Mouse (Mus musculus): Measurements from ENCODE around the gene Otub2. TPM values are rescaled to one million over a fixed set of nuclear protein-coding genes. Genes with fewer than 3 reads are reported as not detected.
A peak's percentile ranks its signal among the peaks of the same experiment; 100 is the strongest.
"Not testable (repeated sequence)": the region's sequence is repeated elsewhere in the genome, so short reads cannot be mapped to it uniquely, and the experiment has no call there.

Gene Otub2
- polyA plus RNA-seq, 1 experiment from 2014 or later: 7.2 TPM

- H3K4me2 ChIP-seq (ENCODE audit: low read depth, low read length): peak overlapping the region; percentile 74
- peaks cover 29% of the 10 kb centered on the region for H3K4me1 ChIP-seq (replicated peaks; ENCODE audit: control insufficient read depth, insufficient read depth, low read length)
- peak overlapping the region; percentile 96 for H3K4me3 ChIP-seq (ENCODE audit: low read length)
- ATAC-seq (ENCODE audit: low read depth): no peak
- 6% methylated on average over 33 of the region's 33 CpGs for WGBS
- H3K9ac ChIP-seq (ENCODE audit: low read length): peak overlapping the region; percentile 90
- H3K27ac ChIP-seq (ENCODE audit: low read length): 0 out of 2 replicates have a peak overlapping the region, but pooled peaks have one; percentile 16
- H3K36me3 ChIP-seq (ENCODE audit: control insufficient read depth, insufficient read depth, low read length): peaks cover 5% of the 10 kb centered on the region; the same call in 1 of the 2 replicates
- H3K9me3 ChIP-seq (ENCODE audit: control insufficient read depth, low read length): no peaks in the 10 kb centered on the region
- H3K27me3 ChIP-seq (ENCODE audit: control insufficient read depth, insufficient read depth, low read depth, low read length): no peaks in the 10 kb centered on the region
Measured at GRCm38 (mm10) chr12:103425016-103425728, 36.7 kb downstream of the Otub2 start.

GRCm38 (mm10) chr12:103425729-103426470 lies 37.4 kb downstream of the Otub2 start, which contains the start of gene Ddx24:
Gene Ddx24 (minus strand): TSS chr12:103425830.
- Histone ChIP-seq H3K4me2 (ENCODE audit: low read depth, low read length) (peak within 1 kb of the TSS; percentile 74), H3K27me3 (ENCODE audit: control insufficient read depth, insufficient read depth, low read depth, low read length) (no peaks in the 10 kb centered on the region), H3K27ac (ENCODE audit: low read length) (0 out of 2 replicates have a peak within 1 kb of the TSS, but pooled peaks have one; percentile 16), H3K36me3 (ENCODE audit: control insufficient read depth, insufficient read depth, low read length) (peaks cover 5% of the 10 kb centered on the region; the same call in 1 of the 2 replicates), H3K9me3 (ENCODE audit: control insufficient read depth, low read length) (no peaks in the 10 kb centered on the region), H3K4me3 (ENCODE audit: low read length) (peak within 1 kb of the TSS; percentile 96), H3K9ac (ENCODE audit: low read length) (peak within 1 kb of the TSS; percentile 90), H3K4me1 (replicated peaks; ENCODE audit: control insufficient read depth, insufficient read depth, low read length) (peaks cover 29% of the 10 kb centered on the region)
- ATAC-seq (ENCODE audit: low read depth): peak; percentile 100
- WGBS: under 1% methylated on average over 33 of the region's 33 CpGs

GRCm38 (mm10) chr12:103426710-103427109 lies 38.2 kb downstream of the Otub2 start:
- no peak for ATAC-seq (ENCODE audit: low read depth)
- WGBS: 85% methylated on average over 7 of the region's 7 CpGs
- no peak overlapping the region for H3K9ac ChIP-seq (ENCODE audit: low read length)
- H3K4me3 ChIP-seq (ENCODE audit: low read length): no peak overlapping the region
- peaks cover 24% of the 10 kb centered on the region for H3K4me1 ChIP-seq (replicated peaks; ENCODE audit: control insufficient read depth, insufficient read depth, low read length)
- no peak overlapping the region for H3K4me2 ChIP-seq (ENCODE audit: low read depth, low read length)
- H3K27me3 ChIP-seq (ENCODE audit: control insufficient read depth, insufficient read depth, low read depth, low read length): no peaks in the 10 kb centered on the region
- no peaks in the 10 kb centered on the region for H3K9me3 ChIP-seq (ENCODE audit: control insufficient read depth, low read length)
- peaks cover 5% of the 10 kb centered on the region; the same call in 1 of the 2 replicates for H3K36me3 ChIP-seq (ENCODE audit: control insufficient read depth, insufficient read depth, low read length)
- H3K27ac ChIP-seq (ENCODE audit: low read length): no peak overlapping the region

- no peaks in the 10 kb centered on the region for H3K4me1 ChIP-seq (replicated peaks; ENCODE audit: control insufficient read depth, insufficient read depth, low read length)
- no peak for ATAC-seq (ENCODE audit: low read depth)
- no peak overlapping the region for H3K9ac ChIP-seq (ENCODE audit: low read length)
- no peak overlapping the region for H3K27ac ChIP-seq (ENCODE audit: low read length)
- no peak overlapping the region for H3K4me3 ChIP-seq (ENCODE audit: low read length)
- no peaks in the 10 kb centered on the region for H3K27me3 ChIP-seq (ENCODE audit: control insufficient read depth, insufficient read depth, low read depth, low read length)
- no peak overlapping the region for H3K4me2 ChIP-seq (ENCODE audit: low read depth, low read length)
- H3K36me3 ChIP-seq (ENCODE audit: control insufficient read depth, insufficient read depth, low read length): no peaks in the 10 kb centered on the region
- H3K9me3 ChIP-seq (ENCODE audit: control insufficient read depth, low read length): no peaks in the 10 kb centered on the region
- WGBS: 82% methylated on average over 2 of the region's 2 CpGs
Measured at GRCm38 (mm10) chr12:103433430-103433829, 44.9 kb downstream of the Otub2 start.

- Histone ChIP-seq H3K4me1 (replicated peaks; ENCODE audit: control insufficient read depth, insufficient read depth, low read length) (no peaks in the 10 kb centered on the region), H3K27me3 (ENCODE audit: control insufficient read depth, insufficient read depth, low read depth, low read length) (no peaks in the 10 kb centered on the region), H3K9me3 (ENCODE audit: control insufficient read depth, low read length) (no peaks in the 10 kb centered on the region), H3K4me3 (ENCODE audit: low read length) (peak within 1 kb of the TSS; percentile 38), H3K27ac (ENCODE audit: low read length) (no peak within 1 kb of the TSS), H3K9ac (ENCODE audit: low read length) (no peak within 1 kb of the TSS), H3K36me3 (ENCODE audit: control insufficient read depth, insufficient read depth, low read length) (no peaks in the 10 kb centered on the region), H3K4me2 (ENCODE audit: low read depth, low read length) (peak within 1 kb of the TSS; percentile 46)
- 51% methylated on average over 8 of the region's 8 CpGs for WGBS
- peak; percentile 97 for ATAC-seq (ENCODE audit: low read depth)
Measured at GRCm38 (mm10) chr12:103433986-103434731, 45.7 kb downstream of the Otub2 start, which contains the start of gene Ifi27. Gene Ifi27 (plus strand): TSS chr12:103434211.

- no peak for ATAC-seq (ENCODE audit: low read depth)
- peak overlapping the region; percentile 38 for H3K4me3 ChIP-seq (ENCODE audit: low read length)
- H3K27ac ChIP-seq (ENCODE audit: low read length): no peak overlapping the region
- H3K9me3 ChIP-seq (ENCODE audit: control insufficient read depth, low read length): no peaks in the 10 kb centered on the region
- H3K27me3 ChIP-seq (ENCODE audit: control insufficient read depth, insufficient read depth, low read depth, low read length): no peaks in the 10 kb centered on the region
- no peak overlapping the region for H3K9ac ChIP-seq (ENCODE audit: low read length)
- H3K36me3 ChIP-seq (ENCODE audit: control insufficient read depth, insufficient read depth, low read length): no peaks in the 10 kb centered on the region
- H3K4me1 ChIP-seq (replicated peaks; ENCODE audit: control insufficient read depth, insufficient read depth, low read length): no peaks in the 10 kb centered on the region
- H3K4me2 ChIP-seq (ENCODE audit: low read depth, low read length): peak overlapping the region; percentile 46
Measured at GRCm38 (mm10) chr12:103434861-103435260, 46.4 kb downstream of the Otub2 start.

GRCm38 (mm10) chr12:103437601-103438000 lies 49.1 kb downstream of the Otub2 start:
- H3K4me1 ChIP-seq (replicated peaks; ENCODE audit: control insufficient read depth, insufficient read depth, low read length): no peaks in the 10 kb centered on the region
- no peak overlapping the region for H3K9ac ChIP-seq (ENCODE audit: low read length)
- no peak overlapping the region for H3K4me3 ChIP-seq (ENCODE audit: low read length)
- no peaks in the 10 kb centered on the region for H3K36me3 ChIP-seq (ENCODE audit: control insufficient read depth, insufficient read depth, low read length)
- H3K27ac ChIP-seq (ENCODE audit: low read length): no peak overlapping the region
- H3K27me3 ChIP-seq (ENCODE audit: control insufficient read depth, insufficient read depth, low read depth, low read length): no peaks in the 10 kb centered on the region
- WGBS: 82% methylated on average over 1 of the region's 1 CpGs
- H3K4me2 ChIP-seq (ENCODE audit: low read depth, low read length): no peak overlapping the region
- no peak for ATAC-seq (ENCODE audit: low read depth)
- no peaks in the 10 kb centered on the region for H3K9me3 ChIP-seq (ENCODE audit: control insufficient read depth, low read length)

GRCm38 (mm10) chr12:103443524-103443923 lies 55.0 kb downstream of the Otub2 start, which contains the start of gene Ifi27l2a:
Gene Ifi27l2a (minus strand): TSS chr12:103443680.
- Histone ChIP-seq H3K4me2 (ENCODE audit: low read depth, low read length) (no peak within 1 kb of the TSS), H3K36me3 (ENCODE audit: control insufficient read depth, insufficient read depth, low read length) (no peaks in the 10 kb centered on the region), H3K9ac (ENCODE audit: low read length) (no peak within 1 kb of the TSS), H3K4me3 (ENCODE audit: low read length) (no peak within 1 kb of the TSS), H3K27ac (ENCODE audit: low read length) (no peak within 1 kb of the TSS), H3K4me1 (replicated peaks; ENCODE audit: control insufficient read depth, insufficient read depth, low read length) (no peaks in the 10 kb centered on the region), H3K9me3 (ENCODE audit: control insufficient read depth, low read length) (no peaks in the 10 kb centered on the region), H3K27me3 (ENCODE audit: control insufficient read depth, insufficient read depth, low read depth, low read length) (no peaks in the 10 kb centered on the region)
- ATAC-seq (ENCODE audit: low read depth): no peak
- WGBS: 43% methylated on average over 3 of the region's 3 CpGs

GRCm38 (mm10) chr12:103444261-103444660 lies 55.8 kb downstream of the Otub2 start:
- WGBS: 25% methylated on average over 5 of the region's 7 CpGs
- not testable (repeated sequence) for H3K36me3 ChIP-seq (ENCODE audit: control insufficient read depth, insufficient read depth, low read length); H3K4me1 ChIP-seq (replicated peaks; ENCODE audit: control insufficient read depth, insufficient read depth, low read length); H3K4me2 ChIP-seq (ENCODE audit: low read depth, low read length); H3K27me3 ChIP-seq (ENCODE audit: control insufficient read depth, insufficient read depth, low read depth, low read length); ATAC-seq (ENCODE audit: low read depth); H3K27ac ChIP-seq (ENCODE audit: low read length); H3K9me3 ChIP-seq (ENCODE audit: control insufficient read depth, low read length); H3K9ac ChIP-seq (ENCODE audit: low read length); H3K4me3 ChIP-seq (ENCODE audit: low read length)
